Mouse (Mus musculus) frontal cortex, adult 2 months (tissue): ENCODE data around the gene Ncor2. TPM values are rescaled to one million over a fixed set of nuclear protein-coding genes. Genes with fewer than 3 reads are reported as not detected.
A peak's percentile ranks its signal among the peaks of the same experiment; 100 is the strongest.

Experiments
- DNase-seq, 2 experiments: peaks; one replicate each; pipeline ENCODE4 v3.0.0; 2022; ENCODE audit warnings: low spot score in 1 of 2; ENCODE audit errors: extremely low spot score in 1 of 2
- polyA plus RNA-seq: library from polyadenylated mRNA; depleted of rRNA; stranded (reverse); fragments of >200 nt; gene quantifications from 2 replicates; pipeline ENCODE4 v1.2.3, GENCODE M21; 2012

Gene Ncor2
- polyA plus RNA-seq, 1 experiment = 115 TPM

DNA sequence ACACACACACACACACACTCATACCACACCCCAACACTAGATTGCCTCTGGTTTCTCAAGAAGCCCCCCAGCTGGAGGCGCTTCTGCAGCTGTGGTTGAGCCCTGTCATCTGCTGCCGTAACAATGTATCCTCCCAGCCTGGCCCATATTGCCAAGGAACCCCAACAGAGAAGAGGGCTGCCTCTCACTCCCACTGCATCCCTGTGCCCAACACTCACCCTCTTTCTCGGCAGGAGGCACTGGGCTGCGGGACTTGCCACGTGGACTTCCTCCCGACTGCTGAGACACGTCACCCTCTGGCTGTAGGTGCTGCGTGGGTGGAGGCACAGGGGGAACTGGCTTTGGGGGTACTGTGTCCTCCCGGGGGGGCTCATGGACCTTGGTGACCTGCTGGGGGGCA lies 137.4 kb downstream of the Ncor2 start:
- peak in 1 of 2 experiments; percentile 58 for DNase-seq

DNA sequence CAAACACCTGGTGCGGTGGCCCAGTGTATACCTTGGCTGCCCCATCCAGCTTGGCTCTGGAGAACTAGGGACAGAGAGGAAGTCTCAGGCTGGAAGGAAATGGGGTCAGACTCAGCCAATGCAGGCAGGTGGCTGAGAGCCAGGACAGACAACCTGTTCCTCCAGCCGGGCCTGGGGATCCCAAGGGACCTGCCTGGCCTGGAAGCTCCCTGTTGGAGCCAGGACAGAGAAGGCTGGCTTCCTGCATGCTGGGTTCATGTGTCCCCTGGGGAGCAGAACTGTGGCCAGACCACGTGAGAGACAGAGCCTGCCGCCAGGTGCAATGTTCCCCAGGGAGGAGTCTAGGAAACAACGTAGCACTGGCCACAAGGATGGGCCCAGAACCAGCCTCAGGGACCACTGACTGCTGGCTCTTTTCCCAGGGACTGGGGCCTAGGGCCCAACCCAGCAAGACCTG lies 138.9 kb downstream of the Ncor2 start:
- DNase-seq = peak in 1 of 2 experiments; percentile 34

DNA sequence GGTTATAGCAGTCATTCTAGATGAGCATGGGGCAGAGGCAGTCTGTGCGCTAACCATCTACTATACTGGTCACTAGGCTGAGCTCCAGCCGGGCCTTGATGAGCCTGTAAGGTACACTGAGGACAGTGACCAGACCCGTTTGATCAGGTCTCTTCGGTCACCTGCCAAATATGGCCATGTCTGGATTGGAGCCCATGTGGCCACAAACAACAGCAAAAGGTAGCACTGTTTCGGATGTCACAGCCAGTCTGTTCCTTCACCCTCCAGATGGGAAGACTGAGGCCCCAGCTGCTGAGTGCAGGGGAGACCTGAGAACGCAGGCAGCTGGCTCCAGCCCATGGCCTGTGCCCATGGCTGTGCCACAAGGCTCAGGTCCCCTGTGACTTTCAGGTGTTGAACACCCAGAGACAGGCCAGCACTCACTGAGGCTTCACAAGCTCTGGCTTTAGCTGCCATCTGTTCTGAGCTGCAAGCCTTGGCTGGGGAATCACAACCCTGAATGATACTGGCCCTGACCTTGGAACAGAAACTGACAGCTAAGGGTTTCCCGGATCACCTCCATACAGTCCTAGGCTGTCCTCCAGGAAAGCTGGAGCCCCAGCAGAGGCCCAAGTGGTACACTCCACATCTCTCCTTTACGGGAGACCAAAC lies 139.5 kb downstream of the Ncor2 start:
- DNase-seq = no peak

GRCm38 (mm10) chr5:125036483-125036882 lies 142.5 kb downstream of the Ncor2 start:
- DNase-seq = no peak

GRCm38 (mm10) chr5:125028911-125029310 lies 150.1 kb downstream of the Ncor2 start:
- DNase-seq = no peak

DNA sequence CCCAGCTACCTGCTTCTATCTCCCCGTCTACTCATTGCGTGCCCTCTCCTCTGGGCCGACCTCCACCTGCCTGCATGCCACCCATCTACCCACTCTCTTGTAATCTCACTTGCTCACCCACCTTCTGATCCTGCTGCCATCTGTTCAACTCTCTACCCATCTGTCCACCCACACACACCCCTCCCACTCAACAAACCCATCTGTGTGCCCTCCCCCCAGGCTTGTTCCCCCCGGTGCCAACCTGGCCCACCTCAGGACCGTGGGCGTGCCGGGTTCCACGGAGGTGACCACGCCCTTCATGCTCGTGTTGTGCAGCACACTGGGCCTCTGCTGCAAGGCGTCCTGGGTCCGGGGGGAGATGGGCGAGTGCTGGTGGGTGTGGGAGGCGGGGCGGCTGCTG lies 150.6 kb downstream of the Ncor2 start:
- DNase-seq = peak in 1 of 2 experiments; percentile 63

DNA sequence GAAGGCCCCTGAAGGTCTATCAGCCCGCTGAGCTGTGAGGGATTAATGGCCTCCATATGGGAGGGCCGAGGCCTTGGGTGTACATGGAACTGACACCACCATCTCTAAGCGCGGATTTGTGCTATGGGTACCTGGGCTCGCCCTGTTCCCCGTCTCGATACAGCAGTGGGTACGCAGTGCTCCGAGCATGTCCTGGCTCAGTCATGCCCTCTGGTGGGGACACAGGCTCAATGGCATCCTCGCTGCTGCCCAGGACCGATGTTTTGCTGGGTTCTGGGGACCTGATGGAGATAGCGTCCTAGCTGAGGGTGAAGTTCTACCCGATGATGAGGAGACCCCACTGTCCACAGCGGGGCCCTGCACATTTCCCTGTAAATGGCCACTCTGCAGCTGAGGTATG lies 155.0 kb downstream of the Ncor2 start:
- DNase-seq = peak in 1 of 2 experiments; percentile 49

DNA sequence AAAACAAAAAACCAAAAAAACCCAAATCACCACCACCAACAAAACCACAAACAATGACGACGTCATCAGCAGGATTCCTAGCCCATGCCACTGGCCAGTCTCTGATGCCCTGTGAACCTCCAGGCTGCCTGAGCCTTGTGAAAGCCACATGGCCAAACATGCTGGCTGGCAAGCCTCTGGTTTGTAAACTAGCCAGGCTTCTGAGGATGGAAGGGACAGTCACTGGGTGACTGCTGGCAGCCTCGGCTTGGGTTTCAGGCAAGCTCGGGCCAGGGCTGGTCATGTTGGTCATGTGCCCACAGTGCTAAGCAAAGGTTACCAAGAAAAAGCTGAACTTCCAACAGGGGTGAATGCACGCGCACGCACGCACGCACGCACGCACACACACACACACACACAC lies 157.7 kb downstream of the Ncor2 start:
- DNase-seq = peak in 1 of 2 experiments; percentile 41

- no peak for DNase-seq
Measured at GRCm38 (mm10) chr5:125019099-125019498, 159.9 kb downstream of the Ncor2 start.

- no peak for DNase-seq
Measured at GRCm38 (mm10) chr5:125017332-125017731, 161.7 kb downstream of the Ncor2 start.

DNA sequence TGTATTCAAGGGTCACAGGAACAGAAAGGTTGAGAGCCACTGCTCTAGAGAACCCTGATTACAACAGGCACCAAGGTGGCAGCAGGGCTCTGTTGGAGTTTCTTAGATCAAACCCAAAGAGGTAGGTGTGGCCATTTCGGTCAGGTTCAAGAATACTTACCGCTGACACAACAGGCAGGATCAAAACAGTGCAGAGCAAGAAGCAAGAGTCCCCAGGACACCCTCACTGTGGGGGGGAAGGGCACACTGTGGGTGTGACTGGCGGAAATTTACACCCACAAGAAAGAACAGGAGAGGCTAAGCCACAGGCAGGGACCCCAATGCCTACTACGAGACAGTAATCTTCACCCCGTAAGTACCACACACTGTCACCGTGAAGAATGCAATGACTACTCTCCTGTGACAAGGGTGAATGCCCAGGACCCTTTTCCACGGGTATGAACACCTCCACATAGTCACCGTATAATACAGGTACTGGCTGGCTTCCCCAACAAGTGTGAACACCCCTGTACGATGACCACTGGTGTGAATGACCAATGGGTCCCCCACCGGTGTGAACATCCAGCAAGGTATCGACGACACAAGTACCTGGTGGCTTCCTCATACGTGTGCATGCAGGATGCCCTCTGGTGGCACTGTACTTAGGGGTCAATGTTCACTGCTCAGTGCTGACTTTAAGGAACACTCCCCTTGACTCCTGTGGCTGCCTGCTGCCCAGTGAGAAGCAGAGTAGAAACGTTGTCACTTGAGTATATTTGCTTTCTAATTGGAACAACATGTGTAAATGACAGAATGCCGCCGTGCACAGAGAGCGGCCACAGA lies 162.4 kb downstream of the Ncor2 start:
- no peak for DNase-seq

DNA sequence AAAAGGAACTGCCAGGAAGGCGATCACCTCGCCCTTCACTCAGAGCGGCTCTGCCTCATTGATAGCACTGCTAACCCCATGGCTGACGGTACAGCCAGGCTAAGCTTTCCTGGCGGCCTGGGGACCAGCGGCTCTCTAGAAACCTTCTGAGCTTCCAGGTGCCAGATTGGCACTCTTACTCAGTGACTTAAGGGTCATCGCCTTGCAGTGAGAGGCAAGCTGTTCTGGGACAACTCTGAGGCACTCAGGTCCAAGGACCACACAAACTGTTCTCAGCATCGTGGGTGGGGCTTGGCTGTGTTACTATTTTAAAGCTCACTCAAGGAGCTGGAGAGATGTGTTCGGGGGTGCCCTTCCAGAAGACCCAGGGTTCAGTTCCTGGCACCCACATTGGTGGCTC lies 163.4 kb downstream of the Ncor2 start:
- DNase-seq = no peak

DNA sequence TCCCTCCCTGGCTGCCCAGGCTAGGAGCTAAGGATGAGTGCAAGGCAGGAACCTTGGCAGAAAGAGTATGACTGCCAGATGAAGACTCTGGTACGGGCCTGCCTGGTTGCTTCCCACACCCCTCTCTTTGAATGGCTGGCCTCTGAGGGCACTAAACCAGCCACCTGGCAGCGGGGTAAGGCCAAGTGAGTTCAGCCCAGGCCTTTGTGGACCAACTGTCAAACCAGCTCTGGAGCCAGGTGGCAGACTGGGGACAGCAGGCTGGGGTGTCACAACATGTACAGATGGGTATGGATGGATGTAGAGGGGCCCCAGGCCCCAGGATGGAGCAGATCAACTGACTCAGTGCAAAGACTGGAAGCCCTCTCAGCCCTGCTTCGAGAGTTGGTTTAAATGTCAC lies 164.0 kb downstream of the Ncor2 start:
- no peak for DNase-seq

DNA sequence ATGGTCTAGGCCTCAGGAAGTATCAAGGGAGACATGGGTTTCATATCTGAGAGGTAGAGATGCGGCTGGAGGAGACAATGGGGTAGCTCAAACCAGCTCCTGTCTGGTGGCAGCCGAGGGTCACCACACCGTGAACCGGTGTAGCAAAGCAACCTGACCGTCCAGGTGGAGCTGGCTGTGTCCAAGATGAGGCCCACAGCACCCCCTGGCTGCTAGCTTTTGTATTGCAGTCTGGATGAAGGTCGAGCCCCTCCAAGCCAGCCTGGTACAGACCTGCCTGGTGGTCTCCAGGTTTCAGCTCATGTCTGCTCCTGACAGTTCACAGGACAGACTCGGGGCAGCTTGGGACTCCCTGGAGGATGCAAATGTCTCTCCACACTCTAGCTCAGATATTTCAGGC lies 164.5 kb downstream of the Ncor2 start:
- peak in 1 of 2 experiments; percentile 83 for DNase-seq

DNA sequence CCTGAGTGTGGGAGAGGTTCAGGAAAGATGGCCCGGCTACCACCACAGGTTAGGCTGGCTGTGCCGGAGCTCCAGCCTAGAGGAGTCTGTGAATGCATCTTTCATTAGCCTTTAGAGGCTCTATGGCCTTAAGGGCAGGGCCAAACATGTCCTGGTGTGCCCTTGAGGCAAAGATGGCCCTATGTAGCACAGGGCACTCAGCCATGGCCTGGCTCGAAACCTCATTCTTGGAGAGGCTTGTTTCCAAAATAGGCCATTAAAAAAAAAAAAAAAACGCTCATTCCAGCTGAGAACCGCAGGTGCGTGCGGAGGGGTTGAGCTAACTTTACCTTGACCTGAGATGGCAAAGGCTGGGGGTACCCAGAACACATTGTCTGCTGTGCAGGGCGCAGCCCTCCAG lies 167.4 kb downstream of the Ncor2 start:
- no peak for DNase-seq

DNA sequence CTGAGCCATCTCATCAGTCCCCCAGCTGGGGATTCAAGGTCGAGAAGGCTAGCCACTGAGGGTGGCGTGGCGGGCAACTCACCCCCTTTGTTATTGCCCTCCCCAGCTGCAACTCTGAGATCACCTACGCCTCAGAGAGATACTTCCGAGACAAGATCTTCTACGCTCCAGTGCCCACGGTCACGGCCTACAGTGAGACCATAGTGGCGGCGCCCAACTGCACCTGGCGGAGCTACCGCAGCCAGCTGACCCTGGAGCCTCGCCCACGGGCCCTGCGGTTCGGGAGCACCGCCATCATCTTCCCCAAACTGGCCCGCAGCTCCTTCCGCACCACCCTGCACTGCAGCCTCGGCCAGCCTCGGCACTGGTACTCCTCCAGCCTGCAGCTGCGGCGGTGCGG lies 167.9 kb downstream of the Ncor2 start:
- DNase-seq = no peak

GRCm38 (mm10) chr5:125006896-125007295 lies 172.1 kb downstream of the Ncor2 start:
- DNase-seq = no peak

- no peak for DNase-seq
Measured at GRCm38 (mm10) chr5:125005871-125006652, 173.0 kb downstream of the Ncor2 start.

GRCm38 (mm10) chr5:125003873-125004255 lies 175.2 kb downstream of the Ncor2 start:
- DNase-seq = no peak

- no peak for DNase-seq
Measured at GRCm38 (mm10) chr5:125002969-125003872, 175.8 kb downstream of the Ncor2 start, which contains the start of gene Rflna. Gene Rflna (plus strand): TSS chr5:125003221.
